Mouse (Mus musculus) cerebellum, adult 2 months (tissue): ENCODE results near the gene Jph3.

Source experiments
- CTCF ChIP-seq: fragments of 200-500 bp; IDR thresholded peaks from 2 replicates; pipeline ENCODE4 v1.5.1; 2011; ENCODE audit warnings: low read depth, mild to moderate bottlenecking, control low read depth, low read length, moderate library complexity, borderline replicate concordance; ENCODE audit not compliant: insufficient read depth
- POLR2A ChIP-seq: fragments of 200-500 bp; IDR thresholded peaks from 2 replicates; pipeline ENCODE4 v1.6.1; 2011; ENCODE audit warnings: low read length, control low read depth, borderline replicate concordance; ENCODE audit not compliant: insufficient read depth

DNA sequence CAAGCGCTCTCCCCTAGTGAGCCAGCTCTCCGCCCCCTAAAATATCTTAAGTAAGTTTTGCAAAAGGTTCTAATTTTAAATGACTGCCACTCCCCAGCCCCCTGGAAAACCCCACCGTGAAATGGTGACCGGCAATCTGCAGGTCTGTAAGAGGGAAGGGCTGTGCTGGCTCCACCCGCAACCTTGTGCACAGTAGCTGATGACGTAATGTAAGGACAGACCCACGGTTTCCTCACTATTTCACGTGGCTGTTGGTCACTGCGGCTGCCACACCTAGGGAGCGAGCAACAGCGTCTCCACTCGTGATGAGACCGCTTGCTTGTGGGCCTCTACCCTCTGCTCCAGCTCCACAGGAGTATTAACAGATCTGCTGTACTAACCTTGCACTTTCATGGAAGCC lies 76.7 kb downstream of the Jph3 start:
- TF ChIP-seq CTCF (no peak), POLR2A (no peak)
